Mouse (Mus musculus) hindbrain, embryonic 13.5 days (tissue): ENCODE data around the gene Matk. TPM values are rescaled to one million over a fixed set of nuclear protein-coding genes. Genes with fewer than 3 reads are reported as not detected.

Experiments used
- ATAC-seq: fragments of 200-750 bp; cut with Nextera tagmentation; 2 replicates; pipeline ENCODE4 v1.8.0; 2017; ENCODE audit warnings: moderate TSS enrichment; ENCODE audit not compliant: low FRiP score
- H3K27ac ChIP-seq: fragments of 300-500 bp; sonication (generic); 2 replicates; pipeline ENCODE4 v1.5.1; 2015; ENCODE audit warnings: inconsistent platforms, mild to moderate bottlenecking, moderate library complexity
- H3K27me3 ChIP-seq: fragments of 300-500 bp; sonication (generic); 2 replicates; pipeline ENCODE4 v1.6.1; 2015; ENCODE audit warnings: mild to moderate bottlenecking, inconsistent platforms
- H3K36me3 ChIP-seq: fragments of 300-500 bp; sonication (generic); 2 replicates; pipeline ENCODE4 v1.6.1; 2015; ENCODE audit warnings: mild to moderate bottlenecking, inconsistent platforms
- H3K4me1 ChIP-seq: fragments of 300-500 bp; sonication (generic); replicated peaks from 2 replicates; pipeline ENCODE4 v1.6.1; 2015; ENCODE audit warnings: inconsistent platforms
- H3K4me2 ChIP-seq: fragments of 300-500 bp; sonication (generic); 2 replicates; pipeline ENCODE4 v1.6.1; 2015; ENCODE audit warnings: inconsistent platforms, mild to moderate bottlenecking, moderate library complexity
- H3K4me3 ChIP-seq: fragments of 300-500 bp; sonication (generic); 2 replicates; pipeline ENCODE4 v1.5.1; 2015; ENCODE audit warnings: mild to moderate bottlenecking, inconsistent platforms
- H3K9ac ChIP-seq: fragments of 300-500 bp; sonication (generic); 2 replicates; pipeline ENCODE4 v1.6.1; 2015; ENCODE audit warnings: mild to moderate bottlenecking, inconsistent platforms
- H3K9me3 ChIP-seq: fragments of 300-500 bp; sonication (generic); 2 replicates; pipeline ENCODE4 v1.6.1; 2016; ENCODE audit warnings: inconsistent platforms
- WGBS: fragments of 180-500 bp; shearing (Covaris S2); methylation state at CpG from one replicate; pipeline ENCODE4 v1.1.7; 2015; 5-methylcytosine and 5-hydroxymethylcytosine counted together
- polyA plus RNA-seq: library from polyadenylated mRNA; unstranded; fragments of >200 nt; fragmentation: Nextera tagmentation; extraction: Ambion mirVana; gene quantifications from 2 replicates; pipeline ENCODE4 v1.2.1, GENCODE M21; 2015

Gene Matk
- polyA plus RNA-seq, 1 experiment from 2014 or later, result 16.4 TPM

- WGBS, result 95% methylated on average over 21 of the region's 21 CpGs
- H3K27ac ChIP-seq, result no peak overlapping the region
- ATAC-seq, result no peak
- H3K4me1 ChIP-seq, result peaks cover 15% of the 10 kb centered on the region
- H3K36me3 ChIP-seq, result peaks cover 44% of the 10 kb centered on the region
- no peaks in the 10 kb centered on the region for H3K27me3 ChIP-seq
- H3K9me3 ChIP-seq, result no peaks in the 10 kb centered on the region
- H3K4me3 ChIP-seq, result no peak overlapping the region
- no peak overlapping the region for H3K9ac ChIP-seq
- H3K4me2 ChIP-seq, result no peak overlapping the region
Observed at GRCm38 (mm10) chr10:81272356-81272755, 19.6 kb downstream of the Matk start.

DNA sequence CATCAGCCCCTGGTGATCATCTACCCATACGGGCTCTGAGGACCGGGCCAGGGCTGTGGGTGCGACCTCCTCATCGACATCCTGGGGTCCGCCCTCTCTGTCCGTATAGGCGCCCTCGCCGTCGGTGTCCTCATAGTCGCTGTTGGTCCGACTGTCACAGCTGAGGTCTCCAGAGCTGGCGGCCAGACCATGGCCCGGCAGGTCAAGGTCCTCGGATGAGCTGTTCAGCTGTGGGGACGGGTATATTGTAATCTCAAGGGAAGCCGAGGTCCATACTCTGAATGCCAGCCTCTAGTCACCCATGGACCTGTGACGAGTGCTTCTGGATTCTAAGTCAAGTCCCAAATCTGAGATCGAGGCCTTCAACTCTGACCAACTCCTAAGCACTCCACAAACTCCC is 21.1 kb downstream of the Matk start:
- Histone ChIP-seq H3K27me3 (0 out of 2 replicates have a peak, but pooled peaks cover 3% of the 10 kb centered on the region), H3K27ac (no peak overlapping the region), H3K4me1 (peaks cover 8% of the 10 kb centered on the region), H3K9me3 (no peaks in the 10 kb centered on the region), H3K36me3 (peaks cover 44% of the 10 kb centered on the region), H3K4me2 (no peak overlapping the region), H3K9ac (no peak overlapping the region), H3K4me3 (no peak overlapping the region)
- WGBS, result 93% methylated on average over 19 of the region's 19 CpGs
- no peak for ATAC-seq

DNA sequence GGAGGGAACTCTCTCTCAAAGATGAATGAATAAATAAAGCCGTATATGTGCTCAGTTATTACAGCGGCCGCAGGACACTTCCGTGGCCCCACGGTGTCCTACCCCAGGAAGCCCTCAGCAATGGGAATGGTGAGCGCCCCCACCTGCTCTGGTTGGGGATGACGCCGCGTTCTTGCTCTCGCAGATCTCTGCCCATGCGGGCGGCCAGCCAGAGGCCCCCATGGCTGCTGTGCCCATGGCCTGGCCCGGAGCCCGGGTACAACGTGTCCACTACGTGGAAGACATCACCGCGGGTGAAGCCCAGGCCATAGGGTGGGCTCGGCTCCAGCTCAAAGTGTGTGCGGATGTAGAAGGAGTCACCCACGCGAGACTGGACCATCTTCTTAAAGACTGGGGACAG is 24.9 kb downstream of the Matk start:
- no peaks in the 10 kb centered on the region for H3K9me3 ChIP-seq
- no peak overlapping the region for H3K27ac ChIP-seq
- ATAC-seq, result no peak
- H3K4me1 ChIP-seq, result no peaks in the 10 kb centered on the region
- 75% methylated on average over 22 of the region's 22 CpGs for WGBS
- H3K4me2 ChIP-seq, result no peak overlapping the region
- H3K36me3 ChIP-seq, result peaks cover 21% of the 10 kb centered on the region
- no peak overlapping the region for H3K4me3 ChIP-seq
- H3K9ac ChIP-seq, result 0 out of 2 replicates have a peak overlapping the region, but pooled peaks have one; percentile 29
- H3K27me3 ChIP-seq, result peaks cover 33% of the 10 kb centered on the region

- WGBS, result 47% methylated on average over 10 of the region's 10 CpGs
- no peak overlapping the region for H3K27ac ChIP-seq
- no peak overlapping the region for H3K4me3 ChIP-seq
- H3K36me3 ChIP-seq, result peaks cover 5% of the 10 kb centered on the region; the same call in 1 of the 2 replicates
- H3K4me2 ChIP-seq, result no peak overlapping the region
- no peak for ATAC-seq
- H3K27me3 ChIP-seq, result peaks cover 51% of the 10 kb centered on the region
- 0 out of 2 replicates have a peak, but pooled peaks cover under 1% of the 10 kb centered on the region for H3K4me1 ChIP-seq
- no peaks in the 10 kb centered on the region for H3K9me3 ChIP-seq
- no peak overlapping the region for H3K9ac ChIP-seq
Observed at GRCm38 (mm10) chr10:81279496-81279895, 26.8 kb downstream of the Matk start.

- H3K36me3 ChIP-seq, result no peaks in the 10 kb centered on the region
- no peaks in the 10 kb centered on the region for H3K9me3 ChIP-seq
- peaks cover 16% of the 10 kb centered on the region for H3K4me1 ChIP-seq
- H3K27me3 ChIP-seq, result peaks cover 76% of the 10 kb centered on the region
- H3K4me3 ChIP-seq, result no peak overlapping the region
- no peak for ATAC-seq
- H3K9ac ChIP-seq, result no peak overlapping the region
- WGBS, result 46% methylated on average over 6 of the region's 6 CpGs
- no peak overlapping the region for H3K27ac ChIP-seq
- no peak overlapping the region for H3K4me2 ChIP-seq
Observed at GRCm38 (mm10) chr10:81284189-81284588, 31.5 kb downstream of the Matk start.

DNA sequence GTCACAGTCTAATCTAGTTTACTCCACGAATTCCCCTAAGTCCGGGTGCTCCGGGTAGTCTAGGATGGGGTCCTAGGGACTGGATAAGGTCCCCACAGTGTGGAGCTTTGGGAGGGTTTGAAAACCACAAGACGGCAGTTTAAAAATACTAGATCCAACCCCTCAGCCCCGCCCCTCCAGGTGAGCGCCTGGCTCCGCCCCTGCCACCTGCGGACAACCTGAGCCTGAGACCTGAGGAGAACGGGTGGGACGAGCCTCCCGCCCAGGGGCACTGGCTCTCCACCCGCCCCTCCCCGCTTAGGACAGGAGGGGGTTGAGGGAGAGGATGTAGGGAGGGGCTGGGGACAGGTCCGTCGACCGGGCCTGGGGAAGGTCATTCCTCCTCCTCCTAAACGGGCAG is 32.0 kb downstream of the Matk start:
- H3K4me3 ChIP-seq, result peak overlapping the region; percentile 46
- peaks cover 16% of the 10 kb centered on the region for H3K4me1 ChIP-seq
- H3K9ac ChIP-seq, result no peak overlapping the region
- no peaks in the 10 kb centered on the region for H3K36me3 ChIP-seq
- WGBS, result 11% methylated on average over 17 of the region's 17 CpGs
- no peak overlapping the region for H3K27ac ChIP-seq
- H3K27me3 ChIP-seq, result peaks cover 76% of the 10 kb centered on the region
- peak overlapping the region; percentile 72; the same call in 1 of the 2 replicates for H3K4me2 ChIP-seq
- no peak for ATAC-seq
- H3K9me3 ChIP-seq, result no peaks in the 10 kb centered on the region

- H3K9ac ChIP-seq, result peak overlapping the region; percentile 72
- peak; percentile 60 for ATAC-seq
- peak overlapping the region; percentile 72 for H3K4me2 ChIP-seq
- no peak overlapping the region for H3K27ac ChIP-seq
- WGBS, result 3% methylated on average over 47 of the region's 54 CpGs
- H3K27me3 ChIP-seq, result peaks cover 76% of the 10 kb centered on the region
- peaks cover 22% of the 10 kb centered on the region for H3K4me1 ChIP-seq
- H3K4me3 ChIP-seq, result peak overlapping the region; percentile 46
- no peaks in the 10 kb centered on the region for H3K9me3 ChIP-seq
- H3K36me3 ChIP-seq, result no peaks in the 10 kb centered on the region
Observed at GRCm38 (mm10) chr10:81285694-81286450, 33.1 kb downstream of the Matk start.

DNA sequence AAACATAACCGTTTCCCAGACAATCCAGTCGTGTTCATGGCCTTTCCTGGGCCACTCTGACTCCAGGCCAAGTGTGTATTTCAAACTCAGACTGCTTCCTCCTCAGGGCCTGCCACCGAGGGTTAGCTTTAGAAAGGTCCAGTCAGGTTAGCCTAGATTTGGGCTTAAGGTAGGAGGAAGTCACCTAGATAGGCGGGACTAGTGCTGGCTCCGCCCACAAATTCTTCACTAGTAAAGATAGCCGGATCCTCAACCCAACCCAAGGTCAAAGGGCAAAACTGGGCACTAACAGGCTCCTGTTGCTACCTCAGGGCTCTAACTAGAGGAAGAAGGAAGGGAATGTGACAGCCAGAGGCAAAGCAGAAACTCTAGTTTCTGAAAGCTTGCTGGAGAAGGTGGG is 33.9 kb downstream of the Matk start:
- H3K36me3 ChIP-seq, result no peaks in the 10 kb centered on the region
- peaks cover 76% of the 10 kb centered on the region for H3K27me3 ChIP-seq
- no peak overlapping the region for H3K27ac ChIP-seq
- H3K9me3 ChIP-seq, result no peaks in the 10 kb centered on the region
- WGBS, result 44% methylated on average over 6 of the region's 6 CpGs
- no peak for ATAC-seq
- peaks cover 27% of the 10 kb centered on the region for H3K4me1 ChIP-seq
- H3K4me2 ChIP-seq, result no peak overlapping the region
- no peak overlapping the region for H3K4me3 ChIP-seq
- no peak overlapping the region for H3K9ac ChIP-seq

GRCm38 (mm10) chr10:81287513-81288157 is 34.9 kb downstream of the Matk start:
- no peak for ATAC-seq
- peaks cover 72% of the 10 kb centered on the region for H3K27me3 ChIP-seq
- 63% methylated on average over 8 of the region's 8 CpGs for WGBS

GRCm38 (mm10) chr10:81288601-81289000 is 35.9 kb downstream of the Matk start:
- no peak for ATAC-seq
- Histone ChIP-seq H3K9ac (no peak overlapping the region), H3K4me3 (no peak overlapping the region), H3K4me1 (peaks cover 27% of the 10 kb centered on the region), H3K27me3 (peaks cover 64% of the 10 kb centered on the region), H3K4me2 (no peak overlapping the region), H3K9me3 (no peaks in the 10 kb centered on the region), H3K36me3 (no peaks in the 10 kb centered on the region), H3K27ac (no peak overlapping the region)
- WGBS, result 39% methylated on average over 6 of the region's 6 CpGs

More at GRCm38 (mm10) chr10:81287513-81288157, 34.9 kb downstream of the Matk start:
- H3K36me3 ChIP-seq, result no peaks in the 10 kb centered on the region
- no peak overlapping the region for H3K4me3 ChIP-seq
- H3K9me3 ChIP-seq, result no peaks in the 10 kb centered on the region
- H3K4me2 ChIP-seq, result no peak overlapping the region
- 0 out of 2 replicates have a peak overlapping the region, but pooled peaks have one; percentile 26 for H3K9ac ChIP-seq
- peaks cover 27% of the 10 kb centered on the region for H3K4me1 ChIP-seq
- no peak overlapping the region for H3K27ac ChIP-seq

DNA sequence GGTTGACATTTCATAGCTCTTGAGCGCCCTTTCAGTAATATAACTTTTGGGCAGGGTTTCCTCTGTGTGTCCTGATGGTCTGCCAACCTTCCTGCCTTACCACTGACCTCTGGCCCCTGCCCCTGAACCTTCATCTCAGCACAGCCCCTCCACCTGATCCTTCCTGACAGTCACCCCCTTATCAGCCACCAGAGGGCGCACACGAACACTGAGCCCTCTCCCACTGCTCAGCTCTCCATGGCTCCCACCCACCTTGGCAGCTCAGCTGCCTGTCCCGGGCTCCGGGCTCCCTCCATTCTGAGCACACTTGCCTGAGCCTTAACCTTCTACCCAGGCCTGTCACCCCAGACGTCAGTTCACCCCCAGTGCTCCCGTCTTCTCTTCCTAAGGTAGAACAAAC is 36.5 kb downstream of the Matk start:
- no peaks in the 10 kb centered on the region for H3K36me3 ChIP-seq
- no peak overlapping the region for H3K27ac ChIP-seq
- H3K4me3 ChIP-seq, result no peak overlapping the region
- H3K27me3 ChIP-seq, result peaks cover 57% of the 10 kb centered on the region
- H3K9me3 ChIP-seq, result no peaks in the 10 kb centered on the region
- ATAC-seq, result no peak
- H3K9ac ChIP-seq, result no peak overlapping the region
- no peak overlapping the region for H3K4me2 ChIP-seq
- H3K4me1 ChIP-seq, result peaks cover 34% of the 10 kb centered on the region
- WGBS, result 3% methylated on average over 7 of the region's 7 CpGs

- peaks cover 51% of the 10 kb centered on the region for H3K27me3 ChIP-seq
- 64% methylated on average over 14 of the region's 14 CpGs for WGBS
- no peak overlapping the region for H3K4me3 ChIP-seq
- no peaks in the 10 kb centered on the region for H3K36me3 ChIP-seq
- H3K4me1 ChIP-seq, result peaks cover 36% of the 10 kb centered on the region
- no peak overlapping the region for H3K27ac ChIP-seq
- H3K9me3 ChIP-seq, result no peaks in the 10 kb centered on the region
- H3K4me2 ChIP-seq, result no peak overlapping the region
- ATAC-seq, result no peak
- no peak overlapping the region for H3K9ac ChIP-seq
Observed at GRCm38 (mm10) chr10:81289811-81290210, 37.1 kb downstream of the Matk start.
